Mouse (Mus musculus) myocyte (in vitro differentiated cells): ENCODE data around the gene Olfr519.

Experiments
- MAX ChIP-seq: IDR thresholded peaks from one replicate; pipeline ENCODE4 v1.6.1; 2011; ENCODE audit warnings: low read depth, mild to moderate bottlenecking, control low read depth
- POLR2A ChIP-seq: IDR thresholded peaks from one replicate; pipeline ENCODE4 v1.6.1; 2011; ENCODE audit warnings: low read depth, mild to moderate bottlenecking, control low read depth, moderate library complexity; ENCODE audit not compliant: insufficient read length
- REST ChIP-seq: IDR thresholded peaks from one replicate; pipeline ENCODE4 v1.6.1; 2011; ENCODE audit warnings: mild to moderate bottlenecking, control low read depth, moderate library complexity; ENCODE audit not compliant: insufficient read depth, insufficient read length
- TCF12 ChIP-seq: IDR thresholded peaks from one replicate; pipeline ENCODE4 v1.6.1; 2011; ENCODE audit warnings: mild to moderate bottlenecking, control low read depth; ENCODE audit not compliant: poor library complexity, insufficient read depth, severe bottlenecking

DNA sequence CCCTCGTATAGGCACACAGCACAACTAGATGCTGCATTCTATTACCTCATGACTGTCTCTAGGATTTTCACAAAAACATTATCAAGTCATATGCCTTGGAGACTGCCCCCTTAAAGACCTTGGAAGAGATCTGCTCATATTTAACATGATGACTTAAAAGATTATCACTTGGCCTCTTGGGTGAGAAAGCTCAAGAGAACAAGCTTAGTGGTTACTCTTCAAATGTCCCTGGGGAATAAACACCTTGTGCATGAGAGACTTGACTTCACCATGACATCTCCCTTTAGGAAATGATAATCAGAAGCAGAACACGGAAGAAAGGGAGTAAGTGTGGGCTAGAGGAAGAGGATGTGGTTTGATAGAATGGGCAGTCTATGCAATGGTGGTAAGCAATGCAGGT, 21.9 kb downstream of the Olfr519 start, which contains the start of gene Olfr517:
- TF ChIP-seq MAX (no peak), POLR2A (no peak), REST (no peak), TCF12 (no peak)
